Mouse (Mus musculus) E14TG2a.4 (cell line): ENCODE measurements around the gene Kcnn4.

ENCODE experiments used
- CTCF ChIP-seq: conservative IDR thresholded peaks from 2 replicates; pipeline ENCODE4 v1.5.1; 2014; ENCODE audit warnings: low read length
- NANOG ChIP-seq: IDR thresholded peaks from 2 replicates; pipeline ENCODE4 v1.6.1; 2014; ENCODE audit warnings: borderline replicate concordance, low read length, mixed read lengths
- POU5F1 ChIP-seq: IDR thresholded peaks from 2 replicates; pipeline ENCODE4 v1.6.1; 2014; ENCODE audit warnings: low read length, borderline replicate concordance

DNA sequence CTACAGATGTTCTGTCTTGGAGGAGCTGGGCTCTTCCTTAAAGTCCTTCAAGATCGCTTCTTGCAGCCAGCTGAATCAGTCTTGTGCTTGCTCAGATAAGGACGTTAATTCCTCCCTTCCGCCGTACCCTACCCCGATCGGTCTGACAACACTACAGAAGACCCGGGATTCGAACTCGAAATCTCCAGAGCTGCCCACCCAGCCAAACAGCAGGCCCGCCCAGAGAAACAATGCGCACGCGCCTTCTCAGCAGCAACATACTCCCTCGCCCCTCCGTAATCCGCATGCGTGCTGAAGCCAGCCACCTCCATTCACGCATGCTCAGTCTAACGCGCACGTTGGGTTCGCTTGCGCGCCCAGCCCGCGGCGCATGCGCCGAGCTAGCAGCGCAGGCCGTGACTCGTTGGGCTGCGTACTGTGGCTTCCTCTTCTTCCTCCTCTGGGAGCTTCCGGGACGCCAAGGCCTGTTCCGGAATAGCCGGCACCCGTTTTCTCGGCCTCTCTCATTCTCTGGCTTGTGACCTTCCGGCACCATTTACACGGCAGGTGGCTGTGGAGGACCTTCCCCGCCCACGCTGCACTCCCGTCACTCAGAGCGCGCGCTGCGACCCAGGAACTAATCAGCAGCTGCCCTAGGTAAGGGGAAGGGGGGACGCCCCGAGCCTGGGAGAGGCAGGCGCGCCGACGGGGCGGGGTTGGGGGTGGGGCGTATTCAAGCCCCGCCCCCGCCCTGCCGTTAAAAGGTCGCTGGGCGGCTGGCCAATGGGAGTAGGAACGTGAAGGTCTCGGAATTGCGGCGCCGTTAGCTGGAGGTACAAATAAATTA, 29.4 kb downstream of the Kcnn4 start, which contains the start of gene Smg9:
- no peak for TF ChIP-seq CTCF
- TF ChIP-seq NANOG: no peak
- no peak for TF ChIP-seq POU5F1
